Mouse (Mus musculus) liver, embryonic 14.5 days (tissue): ENCODE data around the gene Cdh18. TPM values are rescaled to one million over a fixed set of nuclear protein-coding genes. Genes with fewer than 3 reads are reported as not detected.
"Not testable (repeated sequence)": the region's sequence is repeated elsewhere in the genome, so short reads cannot be mapped to it uniquely, and the experiment has no call there.

Experiments
- ATAC-seq: fragments of 200-750 bp; cut with Nextera tagmentation; 2 replicates; pipeline ENCODE4 v1.8.0; 2017; ENCODE audit warnings: moderate number of reproducible peaks, mild to moderate bottlenecking, moderate library complexity; ENCODE audit not compliant: insufficient read depth
- DNase-seq, 3 experiments: peaks; one replicate each; pipeline ENCODE4 v3.0.0-alpha.2; 2012 to 2013; ENCODE audit warnings: low read depth in 3 of 3, low spot score in 3 of 3
- H3K27ac ChIP-seq: fragments of 300-500 bp; sonication (generic); 2 replicates; pipeline ENCODE4 v1.5.1; 2014; ENCODE audit warnings: moderate library complexity, mild to moderate bottlenecking, control low read depth, inconsistent platforms
- H3K27me3 ChIP-seq: fragments of 300-500 bp; sonication (generic); 2 replicates; pipeline ENCODE4 v1.6.1; 2014; ENCODE audit warnings: mild to moderate bottlenecking, low read length, moderate library complexity; ENCODE audit not compliant: control insufficient read depth, insufficient read depth
- H3K36me3 ChIP-seq: fragments of 300-500 bp; sonication (generic); replicated peaks from 2 replicates; pipeline ENCODE4 v1.6.1; 2014; ENCODE audit warnings: low read depth; ENCODE audit not compliant: control insufficient read depth, insufficient read depth
- H3K4me1 ChIP-seq, 2 experiments: fragments of 200-500 bp in 1 of 2; fragments of 300-500 bp in 1 of 2; sonication (generic) in 1 of 2; replicated peaks; 2 replicates each; pipeline ENCODE4 v1.6.1; 2012 to 2014; ENCODE audit warnings: antibody characterized with exemption in 1 of 2, inconsistent platforms in 1 of 2, low read length in 1 of 2; ENCODE audit not compliant: control insufficient read depth in 2 of 2, insufficient read depth in 2 of 2
- H3K4me2 ChIP-seq: fragments of 300-500 bp; sonication (generic); 2 replicates; pipeline ENCODE4 v1.6.1; 2014; ENCODE audit warnings: low read depth, mild to moderate bottlenecking, control low read depth, moderate library complexity
- H3K4me3 ChIP-seq, 2 experiments: fragments of 200-500 bp in 1 of 2; fragments of 300-500 bp in 1 of 2; sonication (generic) in 1 of 2; 2 replicates each; pipeline ENCODE4 v1.5.1; 2012 to 2014; ENCODE audit warnings: low read depth in 2 of 2, low read length in 2 of 2, mild to moderate bottlenecking in 2 of 2, control low read depth in 1 of 2, inconsistent platforms in 1 of 2, moderate library complexity in 1 of 2; ENCODE audit not compliant: insufficient read depth in 1 of 2
- H3K9ac ChIP-seq: fragments of 300-500 bp; sonication (generic); replicated peaks from 2 replicates; pipeline ENCODE4 v1.6.1; 2014; ENCODE audit warnings: mild to moderate bottlenecking, control low read depth, moderate library complexity
- H3K9me3 ChIP-seq: fragments of 300-500 bp; sonication (generic); 2 replicates; pipeline ENCODE4 v1.6.1; 2016; ENCODE audit warnings: low read length, mixed read lengths; ENCODE audit not compliant: control insufficient read depth
- CTCF ChIP-seq: IDR thresholded peaks from 2 replicates; pipeline ENCODE4 v1.5.1; 2016; ENCODE audit warnings: antibody characterized with exemption, low read depth, control low read depth
- EP300 ChIP-seq: IDR thresholded peaks from 2 replicates; pipeline ENCODE4 v1.6.1; 2016; ENCODE audit warnings: antibody characterized with exemption, low read depth
- WGBS: fragments of 180-500 bp; shearing (Covaris S2); extraction: QIAGEN DNeasy Blood & Tissue Kit; methylation state at CpG from one replicate; pipeline ENCODE4 v1.1.7; 2014; ENCODE audit not compliant: insufficient replicate concordance; 5-methylcytosine and 5-hydroxymethylcytosine counted together
- polyA plus RNA-seq, 2 experiments: library from polyadenylated mRNA; depleted of rRNA in 1 of 2; stranded (reverse) in 1 of 2; unstranded in 1 of 2; fragments of >200 nt; fragmentation: Nextera tagmentation in 1 of 2; extraction: Ambion mirVana in 1 of 2; gene quantifications; 2 replicates each; pipeline versions ENCODE4 v1.2.1 to v1.2.3; 2012 to 2014

Cdh18 gene
- polyA plus RNA-seq, 2 experiments: 0.08 TPM; not detected in 1

DNA sequence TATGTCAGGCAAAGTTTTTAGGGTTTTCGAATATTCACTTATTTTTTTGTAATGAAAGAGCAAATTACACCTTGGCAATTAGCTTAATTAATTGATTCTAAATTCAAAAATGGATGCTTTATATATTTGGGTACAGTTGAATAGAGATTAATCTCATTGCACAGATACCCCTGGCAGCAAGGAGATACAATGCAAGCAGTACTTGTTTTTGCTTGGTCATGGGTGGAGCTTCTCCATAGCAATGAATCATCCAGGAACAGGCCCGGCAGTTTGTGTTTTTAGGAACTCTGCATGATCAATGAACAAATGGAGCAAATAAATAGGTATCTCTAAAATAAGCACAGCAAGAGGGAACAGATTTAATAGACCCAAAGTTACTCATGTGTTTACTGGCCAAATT, 538.7 kb downstream of the Cdh18 start:
- Histone ChIP-seq H3K4me1 (no peaks in the 10 kb centered on the region), H3K4me3 (no peak overlapping the region), H3K27me3 (no peaks in the 10 kb centered on the region), H3K9me3 (no peaks in the 10 kb centered on the region), H3K36me3 (no peaks in the 10 kb centered on the region), H3K9ac (no peak overlapping the region), H3K27ac (no peak overlapping the region), H3K4me2 (no peak overlapping the region)
- no peak for ATAC-seq
- WGBS: 51% methylated on average over 2 of the region's 2 CpGs
- DNase-seq: no peak
- TF ChIP-seq EP300 (no peak), CTCF (no peak)

DNA sequence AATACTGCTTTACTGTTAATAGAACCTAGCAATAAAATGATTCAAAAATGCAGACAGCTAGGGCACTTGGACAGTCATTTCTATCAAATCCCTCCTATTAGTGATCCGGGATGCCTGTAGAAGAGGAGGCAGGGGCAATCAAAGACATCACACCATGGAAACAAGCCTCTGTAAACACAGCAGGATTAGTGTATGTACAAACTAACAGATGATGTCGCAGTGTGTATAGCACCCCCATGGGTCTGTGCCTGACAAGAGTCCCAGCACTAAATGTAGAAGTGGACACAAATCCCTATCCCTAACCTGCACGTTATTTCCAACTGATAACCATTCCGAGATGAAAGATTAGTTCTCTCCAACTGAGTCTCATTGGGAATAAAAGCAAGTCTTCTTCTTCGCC, 547.8 kb downstream of the Cdh18 start:
- Histone ChIP-seq H3K9ac (no peak overlapping the region), H3K4me3 (no peak overlapping the region), H3K36me3 (no peaks in the 10 kb centered on the region), H3K27ac (no peak overlapping the region), H3K4me1 (no peaks in the 10 kb centered on the region), H3K4me2 (no peak overlapping the region), H3K27me3 (no peaks in the 10 kb centered on the region), H3K9me3 (no peaks in the 10 kb centered on the region)
- WGBS: 56% methylated on average over 5 of the region's 5 CpGs
- TF ChIP-seq EP300 (no peak), CTCF (no peak)
- DNase-seq: no peak
- no peak for ATAC-seq

DNA sequence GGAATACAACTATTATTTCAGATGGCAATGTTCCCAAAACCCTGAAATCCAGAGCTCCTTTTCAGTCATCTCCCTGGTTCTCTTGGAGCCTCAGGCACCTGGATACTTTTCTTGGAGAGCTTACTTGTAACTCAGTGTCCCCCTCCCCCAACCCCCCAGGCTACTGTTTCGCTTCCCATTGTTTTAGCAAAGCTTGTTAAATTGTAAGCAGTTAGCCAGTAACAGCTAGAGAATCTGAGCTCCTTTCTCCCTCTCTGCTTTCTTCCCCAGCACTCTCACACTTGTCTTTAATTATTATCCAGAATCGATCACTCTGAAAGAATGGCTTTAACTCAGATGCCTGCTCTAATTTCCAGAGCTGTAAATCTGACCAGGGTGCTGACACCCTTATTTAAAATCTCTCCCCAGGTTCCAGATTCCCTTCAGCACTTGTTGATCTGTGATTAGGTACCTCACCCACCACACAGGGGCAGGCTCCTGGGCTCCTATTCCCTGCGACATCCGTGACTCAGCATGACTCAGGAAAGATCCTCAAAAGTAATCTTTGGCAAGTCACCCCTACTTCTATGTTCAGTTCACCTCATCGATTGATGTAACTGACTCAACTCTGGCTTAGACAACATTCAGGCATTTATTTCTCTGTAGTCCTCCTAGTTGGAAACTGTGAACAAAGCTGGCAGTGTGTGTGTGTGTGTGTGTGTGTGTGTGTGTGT, 556.0 kb downstream of the Cdh18 start:
- Histone ChIP-seq H3K4me2 (no peak overlapping the region), H3K9ac (no peak overlapping the region), H3K27me3 (no peaks in the 10 kb centered on the region), H3K4me3 (no peak overlapping the region), H3K4me1 (no peaks in the 10 kb centered on the region), H3K9me3 (no peaks in the 10 kb centered on the region), H3K27ac (no peak overlapping the region), H3K36me3 (no peaks in the 10 kb centered on the region)
- no peak for TF ChIP-seq CTCF
- DNase-seq (no peak), ATAC-seq (no peak)
- 36% methylated on average over 5 of the region's 5 CpGs for WGBS

DNA sequence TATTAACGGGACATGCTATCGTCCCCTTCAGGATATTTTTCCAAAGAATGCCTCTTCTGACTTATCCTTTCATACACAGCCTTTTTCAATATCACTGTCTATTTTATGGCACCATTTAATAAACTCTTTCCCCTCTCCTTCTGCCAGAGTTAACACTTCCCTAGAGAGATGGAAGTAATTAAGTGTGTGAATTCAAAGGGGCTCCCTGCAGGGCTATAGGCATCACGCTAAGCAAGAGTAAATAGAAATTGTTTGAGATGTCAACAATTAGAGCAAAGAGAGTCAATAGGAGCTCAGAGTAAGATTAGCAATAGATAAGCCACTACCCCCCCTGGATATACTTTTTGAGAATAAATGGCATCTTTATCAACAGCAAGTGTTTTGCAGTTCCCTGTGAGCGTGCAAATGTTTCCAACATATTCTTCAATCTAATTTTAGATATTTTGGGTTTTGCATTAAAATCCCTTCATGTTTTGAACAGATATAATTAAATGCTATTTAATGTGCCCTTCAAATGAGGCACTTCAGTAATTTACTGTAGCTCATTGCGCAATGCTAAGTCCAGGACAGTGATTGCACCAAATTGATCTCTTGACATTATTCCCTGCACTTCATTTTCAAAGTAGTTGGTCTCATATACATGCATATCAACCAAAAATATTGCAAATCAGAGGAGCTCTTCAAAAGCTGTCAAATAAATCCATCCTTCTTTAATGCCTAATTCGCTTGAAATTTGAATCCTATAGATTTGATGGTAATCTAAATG, 586.3 kb downstream of the Cdh18 start:
- no peak overlapping the region for H3K27ac ChIP-seq
- no peaks in the 10 kb centered on the region for H3K36me3 ChIP-seq
- no peaks in the 10 kb centered on the region for H3K4me1 ChIP-seq
- no peak for ATAC-seq
- DNase-seq: no peak
- 58% methylated on average over 6 of the region's 6 CpGs for WGBS
- H3K4me3 ChIP-seq: no peak overlapping the region
- no peak overlapping the region for H3K4me2 ChIP-seq
- H3K9ac ChIP-seq: no peak overlapping the region
- no peaks in the 10 kb centered on the region for H3K27me3 ChIP-seq
- TF ChIP-seq EP300: no peak
- no peak for TF ChIP-seq CTCF
- no peaks in the 10 kb centered on the region for H3K9me3 ChIP-seq

DNA sequence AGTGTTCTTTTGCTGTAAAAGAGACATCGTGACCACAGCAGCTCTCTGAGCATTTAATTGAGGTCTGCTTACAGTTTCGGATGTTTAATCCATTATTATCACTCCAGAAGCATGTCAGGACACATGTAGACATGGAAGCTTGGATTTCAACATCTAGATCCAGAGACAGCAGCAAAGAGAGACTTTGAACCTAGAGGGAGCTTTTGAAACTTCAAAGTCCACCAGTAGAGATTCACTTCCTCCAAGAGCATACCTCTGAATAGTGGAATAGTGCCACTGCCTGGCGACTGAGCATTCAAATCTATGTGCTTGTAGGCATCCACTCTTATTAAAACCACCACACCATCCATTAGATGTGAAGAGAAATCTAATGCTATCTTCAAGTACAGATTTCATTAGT, 588.1 kb downstream of the Cdh18 start:
- DNase-seq (no peak), ATAC-seq (no peak)
- no peak overlapping the region for H3K27ac ChIP-seq
- no peaks in the 10 kb centered on the region for H3K27me3 ChIP-seq
- H3K9me3 ChIP-seq: no peaks in the 10 kb centered on the region
- no peak for TF ChIP-seq CTCF
- TF ChIP-seq EP300: no peak
- H3K4me2 ChIP-seq: no peak overlapping the region
- H3K9ac ChIP-seq: no peak overlapping the region
- H3K36me3 ChIP-seq: no peaks in the 10 kb centered on the region
- no peaks in the 10 kb centered on the region for H3K4me1 ChIP-seq
- H3K4me3 ChIP-seq: no peak overlapping the region
- WGBS: 46% methylated on average over 3 of the region's 3 CpGs

DNA sequence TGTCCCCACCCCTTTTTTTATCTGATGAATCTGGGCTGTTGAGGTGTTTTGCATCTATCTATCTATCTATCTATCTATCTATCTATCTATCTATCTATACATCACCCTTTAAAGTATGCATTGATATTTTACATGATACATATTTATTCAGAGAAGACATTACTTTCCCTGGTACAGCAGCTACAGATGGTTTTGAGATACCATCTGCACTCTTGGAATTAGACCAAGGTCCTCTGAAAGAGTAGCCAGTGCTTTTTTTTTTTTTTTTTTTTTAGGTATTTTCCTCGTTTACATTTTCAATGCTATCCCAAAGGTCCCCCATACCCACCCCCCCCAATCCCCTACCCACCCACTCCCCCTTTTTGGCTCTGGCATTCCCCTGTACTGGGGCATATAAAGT, 594.1 kb downstream of the Cdh18 start:
- DNase-seq, H3K27me3 ChIP-seq, H3K4me1 ChIP-seq, H3K9me3 ChIP-seq, H3K4me3 ChIP-seq, H3K9ac ChIP-seq, H3K4me2 ChIP-seq, H3K27ac ChIP-seq, H3K36me3 ChIP-seq, ATAC-seq: not testable (repeated sequence)
- WGBS: no CpG with 5 or more reads among the region's 1 CpGs
